31 mouse cellular contexts compared by ENCODE assay signal in genomic region chr5:43827366-43827765, GRCm38 (mm10). TPM values are rescaled to one million over a fixed set of nuclear protein-coding genes. Genes with fewer than 3 reads are reported as not detected.
DNase-seq lines count a peak whose midpoint lies in the region; ATAC-seq and TF ChIP-seq lines count a peak whose summit lies in the region.
"Had no signal": no experiment of that assay in that cellular context is flagged by ENCODE, and none has a peak within 500 bp of the region (broad histone marks: within the 10 kb centered on the region; RNA-seq: fewer than 3 reads in every experiment).

No protein-coding gene starts in this region.

- H3K36me3 ChIP-seq in midbrain, embryonic 11.5 days (ENCODE audit: control insufficient read depth, insufficient read depth, low read length): no peaks in the 10 kb centered on the region
- H3K36me3 ChIP-seq: embryonic facial prominence, embryonic 15.5 days; G1E had no signal

- H3K4me2 ChIP-seq in midbrain, embryonic 11.5 days: no peak overlapping the region
- H3K4me2 ChIP-seq: embryonic facial prominence, embryonic 15.5 days; heart, embryonic 11.5 days; hindbrain, embryonic 14.5 days had no signal

- no peak for ATAC-seq in midbrain, embryonic 11.5 days (ENCODE audit: low FRiP score)
- ATAC-seq: forebrain, embryonic 14.5 days; forebrain, postnatal 0 days; hindbrain, postnatal 0 days; inflammation-experienced regulatory T-cells, adult 6 months; Patski had no signal

- no peak overlapping the region for H3K4me3 ChIP-seq in bone marrow, adult 2 months (replicated peaks; ENCODE audit: control insufficient read depth, low read depth, low read length)
- H3K4me3 ChIP-seq in midbrain, embryonic 11.5 days (ENCODE audit: low read depth, low read length): no peak overlapping the region
- H3K4me3 ChIP-seq: embryonic facial prominence, embryonic 15.5 days; gastrocnemius, adult 2 months; heart, adult 2 months had no signal

- peak overlapping the region; percentile 6; the same call in 1 of the 2 replicates for H3K27ac ChIP-seq in bone marrow, adult 2 months (ENCODE audit: control insufficient read depth, insufficient read depth, low read depth, low read length, poor library complexity)
- H3K27ac ChIP-seq in midbrain, embryonic 11.5 days (ENCODE audit: low read depth, low read length): no peak overlapping the region
- H3K27ac ChIP-seq: embryonic facial prominence, embryonic 15.5 days; gastrocnemius, adult 2 months; heart, adult 2 months; hindbrain, embryonic 14.5 days; hindbrain, postnatal 0 days had no signal

- no peak for TF ChIP-seq POLR2A in bone marrow, adult 2 months (IDR thresholded peaks at IDR 0.05; ENCODE audit: borderline replicate concordance, control insufficient read depth, low read depth, low read length)

- DNase-seq in heart, adult 11 months: peak; percentile 48
- no peak for DNase-seq in heart, postnatal 14 days
- DNase-seq in thymus, postnatal 0 days (ENCODE audit: low spot score): peak; percentile 39
- DNase-seq in thymus, postnatal 25 days: no peak
- DNase-seq in retina, postnatal 1 day: peak; percentile 72
- DNase-seq in midbrain, embryonic 11.5 days (ENCODE audit: low spot score, missing footprints): no peak
- DNase-seq: adrenal gland, postnatal 10 days; adrenal gland, postnatal 36 days; B cell, adult 2 months; cerebellum, adult 11 months; cerebellum, adult 8-10 months; cerebellum, postnatal 10 days; cerebellum, postnatal 36 days; embryo, embryonic 11 days; forebrain, postnatal 0 days; gastrocnemius, adult 2 months; gastrocnemius, postnatal 14 days; heart, adult 2 months; heart, postnatal 36 days had no signal

- no peak for TF ChIP-seq CTCF in bone marrow, adult 2 months (IDR thresholded peaks at IDR 0.05; ENCODE audit: control insufficient read depth, insufficient read depth, low read length)

- H3K9ac ChIP-seq in midbrain, embryonic 11.5 days (ENCODE audit: low read length): no peak overlapping the region
- H3K9ac ChIP-seq: embryonic facial prominence, embryonic 15.5 days; forebrain, postnatal 0 days; hindbrain, embryonic 14.5 days had no signal

- intact Hi-C loops in heart, postnatal 14 days (cut with DNase I): no loop called here

- no peaks in the 10 kb centered on the region for H3K27me3 ChIP-seq in midbrain, embryonic 11.5 days (ENCODE audit: control insufficient read depth, insufficient read depth, low read length)
- H3K27me3 ChIP-seq: CH12.LX; embryonic facial prominence, embryonic 15.5 days; Patski had no signal

- 60% methylated on average over 9 of the region's 9 CpGs for WGBS in bone marrow, adult 2 months
- WGBS in midbrain, embryonic 11.5 days: 89% methylated on average over 9 of the region's 9 CpGs

- H3K4me1 ChIP-seq in bone marrow, adult 2 months (ENCODE audit: control insufficient read depth, insufficient read depth, low read length): peaks cover 3% of the 10 kb centered on the region; the same call in 1 of the 2 replicates
- H3K4me1 ChIP-seq in midbrain, embryonic 11.5 days (ENCODE audit: control insufficient read depth, insufficient read depth, low read length): no peaks in the 10 kb centered on the region
- H3K4me1 ChIP-seq: embryonic facial prominence, embryonic 15.5 days had no signal

- H3K9me3 ChIP-seq in midbrain, embryonic 11.5 days (ENCODE audit: control insufficient read depth, low read length): no peaks in the 10 kb centered on the region
- H3K9me3 ChIP-seq: embryonic facial prominence, embryonic 15.5 days; G1E had no signal

RNA-seq across cellular contexts. Expression of gene Fbxl5, which starts 5.9 kb away (rescaled TPM):
- total RNA-seq in heart, postnatal 14 days (2021): 10 to 100 TPM; 31.3 to 34.2 TPM
- polyA plus RNA-seq in thymus, postnatal 0 days (2015; fragmentation: Nextera tagmentation; extraction: Ambion mirVana): 62.4 and 63.8 TPM in 2 replicates
- 10.3 and 22.8 TPM in 2 replicates for polyA plus RNA-seq in bone marrow, adult 2 months (2011; ENCODE audit: insufficient read depth, insufficient read length, low replicate concordance, missing spikeins)
- 73.1 and 79.5 TPM in 2 replicates for polyA plus RNA-seq in midbrain, embryonic 11.5 days (2014; fragmentation: Nextera tagmentation; extraction: Ambion mirVana)

RNA-seq across cellular contexts. Expression of gene Bst1, which starts 8.7 kb away (rescaled TPM):
- total RNA-seq in heart, postnatal 14 days (2021): 1 to 10 TPM; 1.1 to 1.8 TPM
- polyA plus RNA-seq in thymus, postnatal 0 days (2015; fragmentation: Nextera tagmentation; extraction: Ambion mirVana): 7.2 and 7.4 TPM in 2 replicates
- 4.7 and 26.2 TPM in 2 replicates for polyA plus RNA-seq in bone marrow, adult 2 months (2011; ENCODE audit: insufficient read depth, insufficient read length, low replicate concordance, missing spikeins)
- 0.12 TPM in 1 of 2 replicates, not detected in the other for polyA plus RNA-seq in midbrain, embryonic 11.5 days (2014; fragmentation: Nextera tagmentation; extraction: Ambion mirVana)
- total RNA-seq: hindbrain, postnatal 0 days had no signal
- polyA plus RNA-seq: forebrain, embryonic 11.5 days; forebrain, embryonic 14.5 days; G1E; hindbrain, embryonic 11.5 days; hindbrain, embryonic 14.5 days had no signal

RNA-seq across cellular contexts. Expression of gene Cd38, which starts 41.0 kb away (rescaled TPM):
- 10 to 100 TPM; 10.7 to 12.5 TPM for total RNA-seq in heart, postnatal 14 days (2021)
- 4.6 and 5.0 TPM in 2 replicates for polyA plus RNA-seq in thymus, postnatal 0 days (2015; fragmentation: Nextera tagmentation; extraction: Ambion mirVana)
- polyA plus RNA-seq in bone marrow, adult 2 months (2011; ENCODE audit: insufficient read depth, insufficient read length, low replicate concordance, missing spikeins): 4.1 and 5.7 TPM in 2 replicates
- polyA plus RNA-seq in midbrain, embryonic 11.5 days (2014; fragmentation: Nextera tagmentation; extraction: Ambion mirVana): 5.5 and 5.6 TPM in 2 replicates
- polyA plus RNA-seq: G1E had no signal

Comparison
In these comparisons a context has a peak if more than half of its experiments do, and no peak if none do; other contexts are left out.
1. DNase-seq: peak in heart, adult 11 months (single experiment), thymus, postnatal 0 days (single experiment) and retina, postnatal 1 day (single experiment); none in heart, postnatal 14 days (0 of 2), thymus, postnatal 25 days (single experiment) and midbrain, embryonic 11.5 days (single experiment).